Comparison of ENCODE assay signal across 18 mouse cellular contexts in the genomic region with DNA sequence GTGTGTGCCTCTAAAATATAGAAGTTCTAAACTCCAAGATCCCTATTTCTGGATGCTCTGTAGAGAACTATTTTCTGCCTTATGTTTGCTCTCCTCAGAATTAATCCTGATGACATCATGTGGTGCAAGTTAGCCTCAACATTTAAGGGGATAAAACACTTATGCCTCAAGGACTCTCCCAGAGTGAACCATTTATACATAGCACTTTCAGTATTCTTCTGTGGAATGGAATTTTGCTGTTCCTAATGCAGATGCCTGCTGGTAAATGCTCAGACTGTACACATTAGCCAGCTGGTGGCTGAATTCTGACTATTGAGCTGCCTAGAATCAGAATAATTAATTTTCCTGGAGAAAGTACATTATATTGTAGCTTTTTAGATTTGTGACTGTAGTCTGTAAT.
"Had no signal": no experiment of that assay in that cellular context is flagged by ENCODE, and none has a peak within 500 bp of the region (broad histone marks: within the 10 kb centered on the region; RNA-seq: fewer than 3 reads in every experiment).

No protein-coding gene starts in this region.

- H3K9ac ChIP-seq: liver, embryonic 15.5 days; liver, postnatal 0 days; lung, embryonic 15.5 days; midbrain, embryonic 13.5 days; midbrain, embryonic 15.5 days; neural tube, embryonic 12.5 days; stomach, embryonic 15.5 days had no signal

- ATAC-seq: liver, postnatal 0 days; midbrain, embryonic 13.5 days; midbrain, embryonic 15.5 days had no signal

- H3K27me3 ChIP-seq: liver, embryonic 15.5 days; lung, embryonic 15.5 days; megakaryocyte, embryonic 14.5 days; midbrain, embryonic 13.5 days; midbrain, embryonic 15.5 days; neural tube, embryonic 12.5 days; stomach, embryonic 15.5 days had no signal

- H3K9me3 ChIP-seq: liver, embryonic 15.5 days; lung, embryonic 15.5 days; megakaryocyte, embryonic 14.5 days; midbrain, embryonic 13.5 days; midbrain, embryonic 15.5 days; neural tube, embryonic 12.5 days; stomach, embryonic 15.5 days had no signal

- H3K27ac ChIP-seq: liver, embryonic 15.5 days; lung, embryonic 15.5 days; macrophage; midbrain, embryonic 13.5 days; midbrain, embryonic 15.5 days; neural tube, embryonic 12.5 days; stomach, embryonic 15.5 days; stomach, postnatal 0 days had no signal

- H3K4me3 ChIP-seq: liver, embryonic 15.5 days; lung, embryonic 15.5 days; megakaryocyte, embryonic 14.5 days; midbrain, embryonic 13.5 days; midbrain, embryonic 15.5 days; neural tube, embryonic 12.5 days; stomach, embryonic 15.5 days had no signal

- DNase-seq: liver, postnatal 0 days; lung, adult 2 months; lung, postnatal 14 days; lung, postnatal 36 days; right cerebral cortex, postnatal 25 days; thymus, adult 2 months; thymus, postnatal 25 days; thymus, postnatal 4 days had no signal

- H3K4me2 ChIP-seq: liver, embryonic 15.5 days; lung, embryonic 15.5 days; midbrain, embryonic 11.5 days; midbrain, embryonic 13.5 days; midbrain, embryonic 15.5 days; neural tube, embryonic 12.5 days; stomach, embryonic 15.5 days had no signal

- H3K36me3 ChIP-seq: liver, embryonic 15.5 days; lung, embryonic 15.5 days; midbrain, embryonic 13.5 days; midbrain, embryonic 15.5 days; neural tube, embryonic 12.5 days; stomach, embryonic 15.5 days had no signal

- H3K4me1 ChIP-seq: liver, embryonic 15.5 days; lung, embryonic 15.5 days; megakaryocyte, embryonic 14.5 days; midbrain, embryonic 13.5 days; midbrain, embryonic 15.5 days; neural tube, embryonic 12.5 days; stomach, embryonic 15.5 days had no signal
